Mouse (Mus musculus) megakaryocyte-erythroid progenitor cell, adult 5-6 weeks (primary cell): ENCODE data around the gene Skap1. TPM values are rescaled to one million over a fixed set of nuclear protein-coding genes. Genes with fewer than 3 reads are reported as not detected.
"Not testable (repeated sequence)": the region's sequence is repeated elsewhere in the genome, so short reads cannot be mapped to it uniquely, and the experiment has no call there.

Source experiments
- ATAC-seq: replicated peaks from 2 replicates; pipeline ENCODE4 v1.8.0; 2016; ENCODE audit warnings: mild to moderate bottlenecking, inconsistent platforms; ENCODE audit not compliant: severe bottlenecking, poor library complexity, low FRiP score, low TSS enrichment
- total RNA-seq, 2 experiments: library from RNA; stranded (forward) in 1 of 2; stranded (reverse) in 1 of 2; fragments of 200-1000, 215-1000 nt in 1 of 2; fragments of >200 nt in 1 of 2; fragmentation: Nextera tagmentation in 1 of 2; gene quantifications; 2 replicates each; pipeline ENCODE4 v1.2.3; 2014 to 2017

Gene Skap1
- total RNA-seq, 2 experiments from 2014 or later = 2.7 to 3.7 TPM

DNA sequence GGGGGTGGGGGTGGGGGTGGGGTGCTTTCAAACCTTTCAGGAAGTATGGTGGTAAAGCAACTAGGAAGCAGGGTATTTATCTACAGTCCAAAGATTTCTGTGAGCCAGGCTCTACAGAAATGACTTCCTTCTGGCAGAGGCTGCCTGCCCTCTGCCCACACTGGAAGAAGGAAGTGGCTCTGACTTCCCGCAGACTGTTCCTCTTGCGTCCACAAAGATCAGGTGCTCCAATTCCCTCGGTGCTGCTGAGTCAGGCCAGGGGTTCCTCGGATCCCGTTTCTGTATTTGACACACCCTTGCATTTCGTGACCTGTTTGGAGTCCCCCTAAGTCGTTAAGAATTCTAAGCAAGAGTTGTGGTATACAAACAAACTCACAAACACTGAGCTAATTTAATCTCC, 301.3 kb downstream of the Skap1 start:
- no peak for ATAC-seq

DNA sequence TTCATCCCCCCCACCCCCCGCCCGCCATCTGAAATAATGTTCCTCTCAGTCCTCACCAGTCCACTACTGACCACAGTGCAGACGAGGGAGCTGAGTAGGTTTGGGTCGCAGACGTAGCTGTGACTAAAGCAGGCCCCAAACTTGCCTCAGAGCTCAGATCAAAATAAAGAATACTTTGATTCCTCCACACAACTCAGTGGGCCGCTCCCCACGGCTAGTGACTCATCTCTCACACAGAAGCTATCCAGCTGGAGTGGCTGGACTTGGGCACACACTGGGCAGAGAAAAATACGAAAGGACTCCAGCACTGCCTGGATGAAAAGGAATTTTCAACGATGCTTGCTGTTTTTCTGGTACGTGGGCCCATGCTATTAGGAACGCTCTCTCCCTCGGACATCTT, 302.2 kb downstream of the Skap1 start:
- no peak for ATAC-seq

DNA sequence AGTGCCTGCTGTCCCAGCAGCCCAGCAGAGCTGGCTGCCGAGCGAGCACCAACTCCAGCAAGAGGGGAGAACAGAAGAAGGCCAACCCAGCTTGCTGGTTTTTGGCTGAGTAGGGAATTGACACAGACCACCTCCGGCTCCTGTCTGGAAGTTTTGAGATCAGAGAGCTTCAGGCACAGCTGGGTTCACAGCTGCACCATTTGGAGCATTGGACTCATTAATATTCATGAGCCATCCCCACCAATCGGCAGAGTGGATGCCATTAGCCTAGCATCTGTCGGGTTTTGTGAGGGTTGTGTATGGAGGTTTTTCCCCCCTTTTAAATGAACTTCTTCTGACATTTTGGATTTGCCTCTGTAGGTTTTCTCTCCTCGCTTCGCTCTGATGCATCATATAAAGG, 302.7 kb downstream of the Skap1 start:
- ATAC-seq = no peak

DNA sequence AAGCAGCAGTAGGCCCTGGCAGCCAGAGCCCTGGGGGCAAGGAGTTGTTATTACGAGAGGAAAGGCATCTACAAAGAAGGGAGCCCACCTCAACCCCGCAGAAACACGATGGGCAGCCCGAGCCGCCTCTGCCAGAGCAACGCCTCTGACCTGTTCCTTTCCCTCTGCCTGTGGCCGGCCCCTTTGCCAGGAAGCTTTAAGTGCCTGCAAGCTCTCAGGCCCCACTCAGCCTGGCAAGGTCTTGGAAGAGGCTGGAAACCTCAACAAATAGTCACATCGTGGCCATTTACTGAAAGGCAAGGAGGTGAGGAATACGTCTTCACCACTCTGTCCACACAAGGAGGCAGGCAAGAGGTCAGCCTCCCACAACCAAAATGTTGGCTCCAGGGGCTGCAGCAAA, 303.8 kb downstream of the Skap1 start:
- ATAC-seq = no peak

DNA sequence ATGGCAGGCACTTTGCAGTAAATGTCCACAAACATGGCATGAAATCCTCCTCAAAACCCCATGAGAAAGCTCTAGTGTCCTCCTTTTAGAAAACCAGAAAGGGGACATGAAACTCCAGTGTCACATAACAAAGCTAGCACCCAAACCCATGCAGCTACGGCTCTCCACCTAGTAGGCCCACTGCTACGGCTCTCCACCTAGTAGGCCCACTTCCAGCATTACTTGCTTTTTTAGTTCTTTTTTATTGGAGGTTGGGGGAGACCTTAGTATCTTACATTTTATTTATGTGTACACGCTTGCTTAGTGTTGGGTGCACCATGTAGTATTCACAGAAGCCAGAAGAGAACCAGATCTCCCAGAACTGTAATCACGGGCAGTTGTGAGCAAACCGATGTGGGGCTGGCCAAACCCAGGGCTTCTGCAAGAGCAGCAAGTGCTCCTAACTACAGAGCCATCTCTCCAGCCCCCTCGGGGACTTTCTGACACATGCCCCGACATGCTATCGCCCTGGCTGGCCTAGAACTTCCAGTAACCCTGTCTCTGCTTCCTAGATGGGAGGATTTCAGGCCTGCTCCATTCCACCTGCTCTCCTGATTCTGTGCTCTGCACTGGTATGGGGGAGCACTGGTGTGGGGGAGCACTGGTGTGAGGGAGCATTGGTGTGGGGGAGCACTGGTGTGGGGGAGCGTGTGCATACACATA, 307.0 kb downstream of the Skap1 start:
- ATAC-seq = no peak

DNA sequence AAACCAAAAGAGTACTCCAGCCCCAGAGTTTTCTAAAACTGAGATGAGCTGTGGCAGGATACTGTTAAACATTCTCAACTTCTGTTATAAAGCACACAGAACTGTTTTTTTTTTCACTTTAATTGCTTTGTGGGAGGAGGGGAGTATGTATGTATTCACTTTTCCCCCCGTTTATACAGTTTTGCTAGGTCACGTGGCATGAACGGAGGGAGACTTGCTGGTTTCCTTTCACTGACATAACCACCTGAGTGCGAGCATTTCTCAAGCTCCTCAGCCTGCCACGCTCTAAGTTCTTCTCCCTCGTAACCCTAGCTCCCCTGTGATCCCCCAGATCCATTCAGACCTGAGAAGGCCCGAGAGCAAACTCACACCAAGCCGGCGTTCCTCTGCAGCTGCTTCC, 308.0 kb downstream of the Skap1 start:
- ATAC-seq = no peak

DNA sequence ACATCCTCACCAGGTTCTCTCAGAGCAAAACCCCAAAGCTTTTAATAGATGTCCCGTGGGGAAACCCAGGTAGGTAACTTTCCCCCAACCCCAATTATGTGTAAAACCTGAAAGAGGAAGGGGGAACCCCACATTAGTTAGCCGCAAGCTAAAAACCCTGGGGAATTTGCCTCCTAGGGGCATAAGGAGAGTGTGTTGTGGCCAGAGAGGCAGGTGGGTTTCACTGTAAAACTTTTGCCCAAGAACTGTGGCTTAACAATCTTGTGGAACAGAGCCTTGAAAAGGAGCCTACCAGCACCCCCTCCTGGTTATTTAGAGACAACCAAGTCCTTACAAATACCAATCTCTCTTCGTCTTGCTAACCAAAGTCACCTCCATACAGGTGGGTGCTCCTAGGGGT, 310.1 kb downstream of the Skap1 start:
- ATAC-seq = no peak

DNA sequence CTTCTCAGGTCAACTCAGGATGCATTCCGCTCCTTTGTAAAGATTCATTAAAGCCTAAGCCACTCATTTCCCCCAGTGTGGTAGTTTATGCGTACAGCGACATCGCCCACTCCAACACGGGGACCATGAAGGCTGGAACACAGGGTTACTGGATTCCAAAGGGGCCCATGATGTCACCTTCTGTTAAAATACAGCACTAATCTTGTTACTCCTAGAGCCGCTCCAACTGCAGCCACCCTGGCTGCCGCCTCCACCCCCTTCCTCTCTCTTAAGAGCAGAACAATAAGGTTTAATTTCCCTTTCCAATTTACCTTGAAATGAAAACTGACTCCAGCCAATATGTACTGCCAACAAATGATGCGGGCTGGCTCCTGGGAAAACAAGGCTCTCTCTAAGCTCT, 310.7 kb downstream of the Skap1 start:
- no peak for ATAC-seq

DNA sequence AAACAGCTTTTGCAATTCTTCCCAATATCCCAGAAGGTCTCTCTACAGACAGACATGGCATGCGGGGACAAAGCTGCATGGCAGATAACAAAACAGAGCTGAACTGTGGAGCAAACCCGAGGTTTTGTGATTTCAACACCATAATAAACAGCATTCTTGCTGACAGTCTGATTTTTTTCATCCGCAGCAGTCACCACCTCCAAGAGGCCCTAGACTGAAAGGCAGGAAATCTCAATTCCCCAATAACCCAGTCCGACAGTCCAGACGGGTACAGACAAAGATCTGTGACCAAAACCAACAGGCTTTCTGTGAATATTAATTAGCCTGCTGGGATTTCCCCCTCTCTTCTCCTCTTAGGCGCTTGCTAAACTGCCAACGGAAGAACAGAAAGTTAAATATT, 311.3 kb downstream of the Skap1 start:
- ATAC-seq = no peak

DNA sequence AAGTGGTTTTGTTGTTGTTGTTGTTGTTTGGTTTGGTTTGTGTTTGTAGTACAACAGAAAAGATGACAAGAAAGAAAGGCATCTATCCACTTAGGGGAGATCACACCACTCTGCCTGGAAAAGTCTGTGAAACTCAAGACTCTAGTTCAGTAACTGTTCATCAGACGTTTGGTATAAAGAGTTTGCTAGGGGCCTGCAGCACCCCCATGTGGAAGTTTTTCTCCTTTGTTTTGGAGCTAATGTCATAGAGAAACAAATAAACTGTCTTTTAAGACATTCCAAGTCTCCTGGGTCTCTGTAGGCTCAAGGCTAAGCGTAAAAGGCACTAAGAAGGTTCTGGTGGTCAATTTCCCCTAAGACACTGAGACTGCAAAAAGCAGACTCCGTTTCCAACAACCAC, 311.7 kb downstream of the Skap1 start:
- ATAC-seq = no peak

DNA sequence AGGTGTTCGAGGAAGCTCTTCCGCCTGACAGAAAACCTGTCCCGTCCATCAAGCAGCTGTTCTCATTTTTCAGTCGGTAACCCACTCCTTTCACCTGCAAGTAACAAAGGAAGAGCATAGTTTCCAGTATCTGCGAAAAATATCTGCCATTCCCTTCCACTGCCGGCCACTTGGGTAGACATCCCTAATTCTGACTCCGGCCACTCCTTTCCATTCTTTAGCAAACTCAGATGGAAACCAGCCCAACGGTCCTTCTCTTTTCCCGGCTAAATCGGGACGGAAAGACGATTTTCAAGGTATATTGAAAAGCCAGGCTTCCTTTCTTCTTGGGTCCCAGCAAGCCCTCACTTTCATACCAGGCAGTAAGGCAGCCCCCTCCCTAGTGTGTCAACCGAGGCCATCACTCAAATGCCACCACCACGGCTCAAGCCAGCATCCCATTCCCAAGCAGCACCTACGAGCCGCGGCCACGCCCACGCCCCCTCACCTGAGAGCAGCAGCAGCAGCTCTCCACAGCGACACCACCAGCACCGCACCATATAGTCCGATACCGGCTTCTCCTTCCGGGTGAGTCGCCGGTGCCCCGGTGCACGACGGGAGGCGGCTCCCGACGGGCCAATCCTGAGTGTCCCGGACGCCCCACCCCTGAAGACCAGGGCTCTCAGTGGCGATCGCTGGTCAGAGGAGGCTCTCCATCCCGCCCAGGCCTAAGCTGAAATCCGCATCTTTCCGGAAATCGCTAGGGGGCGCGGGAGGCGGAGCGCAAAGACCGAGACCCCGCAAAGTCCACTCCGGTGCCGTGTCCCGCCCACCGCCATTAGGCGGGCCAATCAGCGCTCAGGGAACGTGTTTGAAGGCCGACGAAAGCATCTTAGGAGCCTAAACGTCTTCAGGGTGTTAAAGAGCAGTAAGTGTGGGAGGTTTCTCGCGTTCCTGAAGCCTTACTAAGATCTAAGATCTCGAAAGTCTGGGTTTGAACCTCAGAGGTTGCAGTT, 312.9 kb downstream of the Skap1 start, which contains the start of gene Snx11:
TSS of gene Snx11 (minus strand) at position 592 of the 995 bp plus-strand sequence.
- ATAC-seq = peak; percentile 99

DNA sequence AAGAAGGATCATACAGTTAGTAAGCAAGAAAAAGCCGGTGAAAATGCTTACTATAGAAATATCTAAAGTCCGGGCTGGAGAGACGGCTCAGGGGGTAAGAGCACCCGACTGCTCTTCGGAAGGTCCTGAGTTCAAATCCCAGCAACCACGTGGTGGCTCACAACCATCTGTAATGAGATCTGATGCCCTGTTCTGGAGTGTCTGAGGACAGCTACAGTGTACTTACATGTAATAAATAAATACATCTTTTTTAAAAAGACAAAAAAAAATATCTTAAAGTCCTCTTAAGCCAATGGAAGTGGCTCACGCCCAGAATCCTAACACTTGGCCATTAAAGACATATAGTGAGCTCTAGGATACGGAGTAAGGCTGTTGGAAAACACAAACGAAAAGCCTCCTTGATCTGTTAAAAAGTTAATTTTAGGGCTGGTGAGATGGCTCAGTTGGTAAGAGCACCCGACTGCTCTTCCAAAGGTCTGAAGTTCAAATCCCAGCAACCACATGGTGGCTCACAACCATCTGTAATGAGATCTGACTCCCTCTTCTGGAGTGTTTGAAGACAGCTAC, 313.8 kb downstream of the Skap1 start:
- ATAC-seq = not testable (repeated sequence)

DNA sequence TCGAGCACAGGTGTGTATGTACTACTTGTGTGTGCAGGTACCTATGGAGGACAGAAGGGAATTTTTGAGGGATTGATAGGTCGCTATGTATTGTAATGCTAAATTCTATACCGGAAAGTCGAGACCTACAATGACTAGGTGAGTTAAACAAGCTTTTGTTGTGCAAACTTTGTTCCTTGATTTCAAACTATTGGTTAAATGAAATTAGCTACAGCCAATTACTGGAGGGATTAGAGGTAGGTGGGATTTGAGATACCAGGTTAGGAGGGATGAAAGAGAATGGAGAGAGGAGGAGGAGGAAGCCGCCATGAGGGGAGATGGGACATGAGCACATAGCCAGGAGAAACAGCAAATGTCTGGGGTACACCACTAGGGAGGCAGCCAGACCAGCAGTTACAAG, 315.9 kb downstream of the Skap1 start:
- ATAC-seq = no peak

DNA sequence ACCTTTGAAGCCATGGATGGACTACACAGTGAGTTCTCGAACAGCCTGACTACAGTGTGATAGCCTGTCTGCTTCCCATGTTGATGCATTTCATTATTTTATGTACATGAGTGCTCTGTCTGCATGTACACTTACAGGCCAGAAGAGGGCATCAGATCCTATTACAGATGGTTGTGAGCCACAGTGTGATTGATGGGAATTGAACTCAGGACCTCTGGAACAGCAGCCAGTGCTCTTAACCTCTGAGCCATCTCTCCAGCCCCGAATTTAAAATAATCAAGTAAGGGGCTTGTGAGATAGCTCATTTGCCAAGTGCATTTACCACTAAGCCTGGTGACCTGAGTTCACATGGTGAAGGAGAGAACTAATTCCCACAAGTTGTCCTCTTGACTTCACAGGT, 317.0 kb downstream of the Skap1 start:
- no peak for ATAC-seq

DNA sequence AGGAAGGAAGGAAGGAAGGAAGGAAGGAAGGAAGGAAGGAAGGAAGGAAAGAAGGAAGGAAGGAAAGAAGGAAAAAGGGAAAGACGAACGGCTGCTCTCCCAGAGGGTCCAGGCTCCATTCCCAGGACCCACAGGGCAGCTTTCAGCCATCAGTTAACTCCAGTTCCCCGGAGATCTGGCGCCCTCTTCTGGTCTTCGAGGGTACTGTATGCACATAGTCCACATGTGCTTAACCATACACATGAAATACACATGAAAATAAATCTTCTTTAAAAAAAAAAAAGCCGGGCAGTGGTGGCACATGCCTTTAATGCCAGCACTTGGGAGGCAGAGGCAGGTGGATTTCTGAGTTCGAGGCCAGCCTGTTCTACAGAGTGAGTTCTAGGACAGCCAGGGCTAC, 320.5 kb downstream of the Skap1 start:
- ATAC-seq = 0 out of 2 replicates have a peak, but pooled peaks have one; percentile 44

DNA sequence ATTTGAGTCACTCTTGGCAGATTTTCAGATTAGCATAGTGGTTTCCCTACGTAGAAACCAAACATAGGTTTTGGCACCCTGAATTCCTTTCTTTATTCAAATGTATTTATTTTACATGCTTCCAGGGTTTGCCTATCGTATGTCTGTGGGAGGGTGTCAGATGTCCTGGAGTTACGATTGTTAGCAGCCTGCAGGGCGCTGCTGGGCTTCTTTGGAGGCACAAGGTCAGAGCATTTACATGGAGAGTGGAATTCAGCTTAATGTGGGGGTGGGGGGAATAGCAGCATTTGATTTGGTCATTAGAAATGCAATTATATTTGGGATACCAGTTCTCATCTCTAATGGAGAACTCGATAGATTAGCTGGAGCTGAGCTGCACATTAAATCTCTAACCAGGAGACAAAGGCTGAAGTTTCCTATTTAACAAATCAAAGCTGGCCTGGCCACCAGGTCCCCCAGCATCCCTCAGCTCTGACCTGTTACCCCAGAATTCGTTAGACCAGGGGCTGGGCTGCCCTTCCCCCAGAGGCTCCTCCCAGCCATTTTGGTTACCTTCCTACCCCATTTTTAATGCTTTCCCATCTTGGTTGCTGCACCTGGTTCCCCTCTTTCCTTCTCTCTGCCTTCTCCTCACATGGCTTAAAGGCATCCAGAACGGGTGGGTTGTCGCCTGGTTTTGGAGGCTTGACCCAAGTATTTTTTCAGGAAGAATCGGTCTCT, 322.5 kb downstream of the Skap1 start:
- ATAC-seq = no peak

DNA sequence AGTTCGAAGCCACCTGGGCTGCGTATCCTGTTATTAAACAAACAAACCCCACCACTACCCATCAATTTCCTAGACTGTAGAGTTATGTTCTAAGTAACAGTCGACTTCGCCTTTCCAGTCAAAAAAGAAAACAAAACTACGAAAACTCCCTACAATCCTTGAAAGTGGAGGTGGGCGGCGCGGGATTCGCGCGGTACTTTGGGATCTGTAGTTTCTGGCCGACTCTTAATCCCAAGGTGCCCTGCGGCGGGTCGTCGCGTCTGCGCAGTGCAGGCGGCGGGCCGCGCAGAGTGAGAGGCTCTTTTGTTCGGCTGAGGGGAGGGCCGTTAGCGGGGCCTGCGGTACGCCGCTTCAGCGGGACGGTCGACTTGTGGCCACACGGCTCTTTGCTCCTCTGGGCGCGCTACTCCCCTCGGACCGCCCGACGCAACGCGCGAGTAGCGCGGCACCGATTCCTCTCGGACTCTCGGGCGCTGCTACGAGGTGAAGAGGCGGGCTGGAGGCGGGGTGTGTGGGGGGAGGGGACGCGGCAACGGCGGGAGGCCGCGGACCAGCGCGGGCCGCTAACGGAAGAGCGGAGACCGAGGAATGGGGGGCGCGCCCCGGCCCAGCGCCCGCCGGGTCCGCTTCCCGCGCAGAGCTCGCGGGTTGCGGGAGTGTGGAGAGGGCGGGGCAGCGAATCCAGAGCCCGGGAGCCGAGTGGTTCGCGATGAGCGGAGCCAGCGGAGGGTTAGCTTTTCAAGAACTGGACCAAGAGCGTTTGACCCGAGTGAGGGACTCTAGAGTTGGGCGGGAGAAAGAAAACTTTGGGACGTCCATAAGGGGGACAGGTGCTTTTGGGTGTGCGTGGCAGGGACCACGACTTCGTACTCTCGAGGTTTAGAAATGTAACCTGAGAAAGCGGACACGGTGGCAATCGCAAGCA, 324.7 kb downstream of the Skap1 start, which contains the start of gene Cbx1:
TSS of gene Cbx1 (plus strand) at position 257 of the 925 bp plus-strand sequence.
- ATAC-seq = peak; percentile 95

DNA sequence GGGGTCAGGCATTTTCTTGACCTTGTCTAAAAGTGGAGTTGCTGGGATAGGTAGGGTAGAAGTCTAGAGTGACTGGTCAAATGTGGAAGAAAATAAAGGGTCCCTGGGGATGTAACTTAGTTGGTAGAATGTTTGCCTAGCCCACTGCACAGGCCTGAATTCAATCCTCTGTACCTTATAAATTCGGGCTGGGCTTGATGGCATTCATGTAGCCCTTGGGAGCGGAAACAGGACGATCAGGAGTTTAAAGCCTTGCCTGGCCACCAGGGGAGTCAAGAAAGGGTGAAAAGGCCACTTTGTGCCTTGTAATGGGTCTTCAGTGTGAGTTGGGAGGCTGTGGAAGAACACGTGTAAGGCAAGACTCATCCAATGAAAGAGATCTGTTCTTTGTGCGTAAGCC, 325.6 kb downstream of the Skap1 start:
- ATAC-seq = 0 out of 2 replicates have a peak, but pooled peaks have one; percentile 39
